Mouse (Mus musculus): ENCODE data around the gene Barx2. TPM values are rescaled to one million over a fixed set of nuclear protein-coding genes. Genes with fewer than 3 reads are reported as not detected.

Gene Barx2
- polyA plus RNA-seq, 1 experiment from 2014 or later, result 0.08 TPM

DNA sequence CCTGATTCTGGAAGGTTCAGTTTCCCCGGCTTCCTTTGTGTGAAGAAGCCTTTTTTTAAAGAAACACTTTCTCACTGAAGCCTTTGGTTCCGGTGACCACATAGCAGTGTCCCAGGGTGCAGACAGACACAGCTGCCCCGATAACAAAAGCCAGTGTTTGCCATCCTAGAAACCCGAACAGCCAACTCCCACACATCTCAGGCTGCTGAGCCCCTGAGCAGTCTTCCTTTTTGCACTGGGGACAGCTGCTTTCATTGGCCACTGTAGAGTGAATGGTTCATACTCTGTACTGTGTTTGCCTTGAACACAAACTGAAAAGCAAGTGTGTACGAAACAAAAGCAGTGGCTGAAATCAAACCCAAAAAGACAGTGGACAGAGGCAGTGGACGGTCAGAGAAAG is 75.2 kb downstream of the Barx2 start:
- DNase-seq (ENCODE audit: low spot score) (peak; percentile 55), ATAC-seq (replicated peaks; ENCODE audit: low FRiP score, low read depth) (no peak)
- Histone ChIP-seq H3K4me1 (replicated peaks; ENCODE audit: insufficient read depth, low read length) (no peaks in the 10 kb centered on the region), H3K9me3 (replicated peaks; ENCODE audit: low read length) (no peaks in the 10 kb centered on the region), H3K4me3 (replicated peaks; ENCODE audit: low read depth, low read length) (no peak overlapping the region), H3K27me3 (ENCODE audit: insufficient read depth, low read length) (no peaks in the 10 kb centered on the region), H3K27ac (no peak overlapping the region), H3K36me3 (ENCODE audit: insufficient read depth, low read length) (no peaks in the 10 kb centered on the region), H3K9ac (ENCODE audit: low read depth, low read length) (no peak overlapping the region), H3K4me2 (ENCODE audit: low read length) (no peak overlapping the region)
- TF ChIP-seq CTCF (IDR thresholded peaks at IDR 0.05; ENCODE audit: low read depth), result no peak
- 40% methylated on average over 6 of the region's 6 CpGs for WGBS

GRCm38 (mm10) chr9:31808753-31809152 is 104.5 kb downstream of the Barx2 start:
- Histone ChIP-seq H3K9ac (ENCODE audit: low read depth, low read length) (no peak overlapping the region), H3K36me3 (ENCODE audit: insufficient read depth, low read length) (no peaks in the 10 kb centered on the region), H3K4me1 (replicated peaks; ENCODE audit: insufficient read depth, low read length) (no peaks in the 10 kb centered on the region), H3K27ac (no peak overlapping the region), H3K27me3 (ENCODE audit: insufficient read depth, low read length) (no peaks in the 10 kb centered on the region), H3K9me3 (replicated peaks; ENCODE audit: low read length) (no peaks in the 10 kb centered on the region), H3K4me3 (replicated peaks; ENCODE audit: low read depth, low read length) (no peak overlapping the region), H3K4me2 (ENCODE audit: low read length) (no peak overlapping the region)
- DNase-seq (ENCODE audit: low spot score) (peak; percentile 6), ATAC-seq (replicated peaks; ENCODE audit: low FRiP score, low read depth) (no peak)
- WGBS, result 64% methylated on average over 2 of the region's 2 CpGs
- peak; percentile 55 for TF ChIP-seq CTCF (IDR thresholded peaks at IDR 0.05; ENCODE audit: low read depth)

- Histone ChIP-seq H3K27ac (no peak overlapping the region), H3K9ac (ENCODE audit: low read depth, low read length) (no peak overlapping the region), H3K27me3 (ENCODE audit: insufficient read depth, low read length) (no peaks in the 10 kb centered on the region), H3K4me3 (replicated peaks; ENCODE audit: low read depth, low read length) (no peak overlapping the region), H3K9me3 (replicated peaks; ENCODE audit: low read length) (no peaks in the 10 kb centered on the region), H3K4me2 (ENCODE audit: low read length) (no peak overlapping the region), H3K36me3 (ENCODE audit: insufficient read depth, low read length) (no peaks in the 10 kb centered on the region), H3K4me1 (replicated peaks; ENCODE audit: insufficient read depth, low read length) (no peaks in the 10 kb centered on the region)
- DNase-seq (ENCODE audit: low spot score), result no peak
- no peak for TF ChIP-seq CTCF (IDR thresholded peaks at IDR 0.05; ENCODE audit: low read depth)
- ATAC-seq (replicated peaks; ENCODE audit: low FRiP score, low read depth), result no peak
- WGBS, result 93% methylated on average over 1 of the region's 1 CpGs
These were observed 110.6 kb downstream of the Barx2 start for GRCm38 (mm10) chr9:31802641-31803040.

Other genes starting within 250 kb of the Barx2 start
- 9.4 and 10.1 TPM in 2 replicates for gene Arhgap32, start 202.7 kb upstream of the Barx2 start, polyA plus RNA-seq (2015; fragmentation: Nextera tagmentation; extraction: Ambion mirVana)

All from kidney, postnatal 0 days (tissue).